ENCODE assay signal across 8 mouse cellular contexts in the genomic region with DNA sequence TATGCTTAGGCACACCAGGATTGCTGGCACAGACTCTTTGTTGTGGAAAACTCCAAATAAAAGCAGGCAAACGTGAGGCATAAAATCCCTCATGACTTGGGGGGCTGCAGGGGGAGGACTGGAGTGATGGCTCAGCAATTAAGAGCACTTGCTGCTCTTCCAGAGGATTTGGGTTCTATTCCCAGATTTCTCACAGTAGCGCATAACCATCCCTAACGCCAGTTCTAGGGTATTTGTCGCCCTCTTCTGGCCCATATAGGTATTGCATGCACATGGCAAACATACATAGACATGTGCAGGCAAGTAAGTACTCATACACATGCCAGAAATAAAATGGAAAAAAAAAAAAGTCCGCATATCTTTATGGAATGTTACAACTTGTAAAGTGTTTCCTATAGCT.
DNase-seq lines count a peak whose midpoint lies in the region; ATAC-seq and TF ChIP-seq lines count a peak whose summit lies in the region.

No protein-coding gene starts in this region.

- H3K4me1 ChIP-seq in neural tube, embryonic 15.5 days: peaks cover 34% of the 10 kb centered on the region
- peaks cover 46% of the 10 kb centered on the region for H3K4me1 ChIP-seq in forebrain, embryonic 12.5 days
- peaks cover 13% of the 10 kb centered on the region; the same call in 1 of the 2 replicates for H3K4me1 ChIP-seq in limb, embryonic 11.5 days (ENCODE audit: control insufficient read depth, insufficient read depth, low read length)

- DNase-seq in gastrocnemius, adult 2 months: peak; percentile 31
- no peak for DNase-seq in gastrocnemius, postnatal 25 days
- DNase-seq in neural tube, embryonic 10.5 days (ENCODE audit: extremely low spot score, low spot score): peak; percentile 66
- peak; percentile 86 for DNase-seq in brain, embryonic 14.5 days (ENCODE audit: low read depth)
- DNase-seq in limb, embryonic 11.5 days (ENCODE audit: low spot score): peak; percentile 81
- DNase-seq in testis, postnatal 10 days (ENCODE audit: low spot score): peak; percentile 85

- no peak for ATAC-seq in neural tube, embryonic 15.5 days (ENCODE audit: low FRiP score)
- no peak for ATAC-seq in forebrain, embryonic 12.5 days (ENCODE audit: low FRiP score)
- no peak for ATAC-seq in limb, embryonic 11.5 days (ENCODE audit: insufficient number of reproducible peaks, low FRiP score, low TSS enrichment, low read depth)

- no peak for TF ChIP-seq POLR2A in brain, embryonic 14.5 days (IDR thresholded peaks at IDR 0.05; ENCODE audit: borderline replicate concordance, extremely low read depth, insufficient read depth, insufficient read length, poor library complexity, severe bottlenecking)

- no peak overlapping the region for H3K4me2 ChIP-seq in neural tube, embryonic 15.5 days
- no peak overlapping the region for H3K4me2 ChIP-seq in forebrain, embryonic 12.5 days
- H3K4me2 ChIP-seq in limb, embryonic 11.5 days (ENCODE audit: low read depth, severe bottlenecking): no peak overlapping the region

- H3K9ac ChIP-seq in neural tube, embryonic 15.5 days (replicated peaks): no peak overlapping the region
- H3K9ac ChIP-seq in forebrain, embryonic 12.5 days: no peak overlapping the region
- H3K9ac ChIP-seq in limb, embryonic 11.5 days (ENCODE audit: low read length): no peak overlapping the region

- H3K36me3 ChIP-seq in neural tube, embryonic 15.5 days: no peaks in the 10 kb centered on the region
- no peaks in the 10 kb centered on the region for H3K36me3 ChIP-seq in forebrain, embryonic 12.5 days (replicated peaks)
- H3K36me3 ChIP-seq in limb, embryonic 11.5 days (ENCODE audit: control insufficient read depth, insufficient read depth, low read length): no peaks in the 10 kb centered on the region

- H3K4me3 ChIP-seq in gastrocnemius, adult 2 months: no peak overlapping the region
- H3K4me3 ChIP-seq in neural tube, embryonic 15.5 days (replicated peaks): no peak overlapping the region
- H3K4me3 ChIP-seq in forebrain, embryonic 12.5 days (replicated peaks): no peak overlapping the region
- H3K4me3 ChIP-seq in limb, embryonic 11.5 days (ENCODE audit: low read depth, low read length): no peak overlapping the region

- TF ChIP-seq CTCF in gastrocnemius, adult 2 months (IDR thresholded peaks at IDR 0.05): peak; percentile 61
- peak; percentile 72 for TF ChIP-seq CTCF in brain, embryonic 14.5 days (IDR thresholded peaks at IDR 0.05; ENCODE audit: borderline replicate concordance, extremely low read depth, insufficient read depth, insufficient read length)

- whole genome bisulfite sequencing in neural tube, embryonic 15.5 days: 35% methylated on average over 5 of the region's 5 CpGs
- 21% methylated on average over 5 of the region's 5 CpGs for WGBS in forebrain, embryonic 12.5 days
- 34% methylated on average over 5 of the region's 5 CpGs for WGBS in limb, embryonic 11.5 days

- no peak overlapping the region for H3K27ac ChIP-seq in gastrocnemius, adult 2 months
- H3K27ac ChIP-seq in neural tube, embryonic 15.5 days (replicated peaks): no peak overlapping the region
- H3K27ac ChIP-seq in forebrain, embryonic 12.5 days: 0 out of 2 replicates have a peak overlapping the region, but pooled peaks have one; percentile 13
- no peak overlapping the region for H3K27ac ChIP-seq in limb, embryonic 11.5 days (replicated peaks; ENCODE audit: low read depth, low read length)

- intact Hi-C loops in gastrocnemius, adult 2 months (cut with DNase I): no loop called here

- 0 out of 2 replicates have a peak, but pooled peaks cover 11% of the 10 kb centered on the region for H3K27me3 ChIP-seq in neural tube, embryonic 15.5 days (replicated peaks)
- peaks cover 6% of the 10 kb centered on the region; the same call in 1 of the 2 replicates for H3K27me3 ChIP-seq in forebrain, embryonic 12.5 days
- no peaks in the 10 kb centered on the region for H3K27me3 ChIP-seq in limb, embryonic 11.5 days (ENCODE audit: control insufficient read depth, insufficient read depth, low read length)

- no peaks in the 10 kb centered on the region for H3K9me3 ChIP-seq in neural tube, embryonic 15.5 days (replicated peaks)
- H3K9me3 ChIP-seq in forebrain, embryonic 12.5 days: no peaks in the 10 kb centered on the region
- H3K9me3 ChIP-seq in limb, embryonic 11.5 days (ENCODE audit: control insufficient read depth, low read length): no peaks in the 10 kb centered on the region
